Mouse (Mus musculus): Measurements from ENCODE around the gene Exoc5. TPM values are rescaled to one million over a fixed set of nuclear protein-coding genes. Genes with fewer than 3 reads are reported as not detected.
"Not testable (repeated sequence)": the region's sequence is repeated elsewhere in the genome, so short reads cannot be mapped to it uniquely, and the experiment has no call there.

Exoc5 gene
- polyA plus RNA-seq (2012; rRNA removed), result 30.7 and 30.8 TPM in 2 replicates
- 48.7 and 52.3 TPM in 2 replicates for polyA plus RNA-seq (2014; fragmentation: Nextera tagmentation; extraction: Ambion mirVana)

DNA sequence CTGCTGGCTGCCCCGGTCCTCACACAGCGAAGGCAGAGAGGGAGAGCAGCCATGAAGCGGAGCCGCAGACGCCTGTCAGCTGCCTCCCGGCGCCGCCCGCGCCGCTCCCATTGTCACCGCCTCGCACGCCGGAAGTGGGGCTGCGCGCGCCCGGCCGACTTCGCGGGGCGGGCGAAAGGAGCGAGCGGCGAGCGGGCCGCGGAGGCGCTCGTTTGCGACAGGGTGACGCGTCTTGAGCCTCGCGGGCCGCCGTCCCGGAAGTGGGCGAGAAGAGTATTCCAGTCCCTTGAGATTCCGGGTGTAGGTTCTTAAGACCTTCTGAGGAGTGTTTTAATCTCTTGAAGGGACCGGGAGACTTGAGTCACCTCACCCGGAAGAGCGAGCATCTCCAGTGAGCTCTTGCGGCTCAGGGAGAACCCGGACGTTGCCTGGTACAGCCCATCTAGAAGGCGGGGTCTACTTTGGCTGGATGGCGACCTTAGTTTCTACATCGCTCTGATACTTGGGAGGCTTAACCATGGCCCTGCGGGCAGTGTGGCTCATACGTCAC, at the start of gene Exoc5:
TSS of gene Exoc5 (minus strand) at position 380 of the 550 bp plus-strand sequence.
- Histone ChIP-seq H3K9ac (ENCODE audit: low read depth, low read length, severe bottlenecking) (peak within 1 kb of the TSS; percentile 94), H3K27me3 (ENCODE audit: control insufficient read depth, insufficient read depth, low read length) (no peaks in the 10 kb centered on the region), H3K9me3 (ENCODE audit: control insufficient read depth, low read length) (no peaks in the 10 kb centered on the region), H3K36me3 (ENCODE audit: control insufficient read depth, insufficient read depth, low read length) (no peaks in the 10 kb centered on the region), H3K4me2 (replicated peaks; ENCODE audit: low read depth, low read length, severe bottlenecking) (peak within 1 kb of the TSS; percentile 69), H3K4me1 (ENCODE audit: control insufficient read depth, insufficient read depth, low read length) (peaks cover 19% of the 10 kb centered on the region), H3K4me3 (replicated peaks; ENCODE audit: low read length) (peak within 1 kb of the TSS; percentile 93), H3K27ac (replicated peaks; ENCODE audit: low read depth, low read length) (peak within 1 kb of the TSS; percentile 98)
- ATAC-seq (ENCODE audit: low FRiP score, low read depth), result peak; percentile 94
- DNase-seq (ENCODE audit: low spot score), result peak; percentile 91
- TF ChIP-seq POLR2A (IDR thresholded peaks at IDR 0.05; ENCODE audit: borderline replicate concordance, extremely low read depth, insufficient read depth, insufficient read length), result peak; percentile 72; the same call in 1 of the 2 replicates
- under 1% methylated on average over 47 of the region's 53 CpGs for WGBS

DNA sequence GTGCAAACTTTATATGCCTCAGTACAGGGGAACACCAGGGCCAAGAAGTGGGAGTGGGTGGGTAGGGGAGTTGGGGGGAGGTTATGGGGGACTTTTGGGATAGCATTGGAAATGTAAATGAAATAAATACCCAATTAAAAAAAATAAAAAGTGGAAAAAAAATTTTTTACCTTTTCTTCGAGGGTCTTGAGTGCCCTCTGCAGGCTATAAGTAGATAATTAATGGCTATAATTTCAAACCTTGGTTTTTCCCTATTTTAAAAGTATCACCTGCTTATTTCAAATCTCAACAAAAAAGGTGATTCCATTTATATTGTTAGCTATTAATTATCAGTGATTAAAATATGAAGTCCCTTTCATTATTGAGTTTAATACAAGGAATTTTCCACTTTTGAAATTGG, 25.3 kb upstream of the Exoc5 start:
- H3K9me3 ChIP-seq (ENCODE audit: control insufficient read depth, low read length); DNase-seq (ENCODE audit: low spot score); H3K4me3 ChIP-seq (replicated peaks; ENCODE audit: low read length); H3K4me2 ChIP-seq (replicated peaks; ENCODE audit: low read depth, low read length, severe bottlenecking); ATAC-seq (ENCODE audit: low FRiP score, low read depth); H3K27me3 ChIP-seq (ENCODE audit: control insufficient read depth, insufficient read depth, low read length); H3K36me3 ChIP-seq (ENCODE audit: control insufficient read depth, insufficient read depth, low read length); H3K9ac ChIP-seq (ENCODE audit: low read depth, low read length, severe bottlenecking); H3K4me1 ChIP-seq (ENCODE audit: control insufficient read depth, insufficient read depth, low read length); H3K27ac ChIP-seq (replicated peaks; ENCODE audit: low read depth, low read length): not testable (repeated sequence)
- WGBS, result 46% methylated on average over 1 of the region's 1 CpGs

DNA sequence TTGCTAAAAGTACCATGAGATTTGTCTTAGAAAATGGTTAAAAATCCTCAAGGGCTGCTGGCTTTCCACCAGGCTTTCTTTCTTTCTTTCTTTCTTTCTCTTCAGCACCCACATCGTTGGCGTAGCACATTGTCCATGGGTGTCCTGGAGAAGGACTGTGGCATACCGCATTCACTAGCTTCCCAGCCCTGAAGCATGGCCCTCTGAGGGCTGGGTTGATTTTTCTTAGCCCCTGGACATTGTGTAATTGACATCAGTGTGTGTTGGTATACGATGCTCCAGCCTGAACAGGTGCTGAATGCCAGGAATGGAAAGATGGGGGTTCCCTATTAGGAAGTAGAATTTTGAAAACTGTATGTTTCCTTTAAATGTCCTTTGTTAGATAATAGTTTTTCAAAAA, 24.8 kb upstream of the Exoc5 start:
- 88% methylated on average over 4 of the region's 4 CpGs for WGBS
- Histone ChIP-seq H3K9me3 (ENCODE audit: control insufficient read depth, low read length) (no peaks in the 10 kb centered on the region), H3K27ac (replicated peaks; ENCODE audit: low read depth, low read length) (no peak overlapping the region), H3K4me2 (replicated peaks; ENCODE audit: low read depth, low read length, severe bottlenecking) (no peak overlapping the region), H3K9ac (ENCODE audit: low read depth, low read length, severe bottlenecking) (no peak overlapping the region), H3K4me1 (ENCODE audit: control insufficient read depth, insufficient read depth, low read length) (no peaks in the 10 kb centered on the region), H3K4me3 (replicated peaks; ENCODE audit: low read length) (no peak overlapping the region), H3K36me3 (ENCODE audit: control insufficient read depth, insufficient read depth, low read length) (peaks cover 13% of the 10 kb centered on the region; the same call in 1 of the 2 replicates), H3K27me3 (ENCODE audit: control insufficient read depth, insufficient read depth, low read length) (no peaks in the 10 kb centered on the region)
- no peak for ATAC-seq (ENCODE audit: low FRiP score, low read depth)
- DNase-seq (ENCODE audit: low spot score), result no peak
- TF ChIP-seq POLR2A (IDR thresholded peaks at IDR 0.05; ENCODE audit: borderline replicate concordance, extremely low read depth, insufficient read depth, insufficient read length), result no peak

DNA sequence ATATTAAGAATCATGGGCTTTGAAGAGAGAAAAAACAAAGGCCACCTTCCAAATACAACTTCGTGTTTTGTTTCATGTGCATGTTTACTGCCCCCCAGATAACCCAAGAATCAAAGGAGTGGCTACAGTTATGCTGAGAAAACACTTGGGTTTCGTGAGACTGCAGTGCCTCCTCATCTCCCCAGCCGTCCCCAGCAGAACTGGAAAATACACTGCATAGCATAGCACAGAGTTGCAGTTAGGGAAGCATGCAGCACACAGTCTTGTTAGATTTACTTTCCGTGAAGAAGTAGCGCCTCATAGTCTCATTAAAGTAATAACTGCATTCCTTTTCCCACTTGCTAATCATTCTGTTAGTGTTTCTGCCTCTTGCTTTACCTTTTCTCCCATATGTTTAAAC, 23.6 kb upstream of the Exoc5 start:
- 27% methylated on average over 5 of the region's 5 CpGs for WGBS
- H3K27me3 ChIP-seq (ENCODE audit: control insufficient read depth, insufficient read depth, low read length), result no peaks in the 10 kb centered on the region

DNA sequence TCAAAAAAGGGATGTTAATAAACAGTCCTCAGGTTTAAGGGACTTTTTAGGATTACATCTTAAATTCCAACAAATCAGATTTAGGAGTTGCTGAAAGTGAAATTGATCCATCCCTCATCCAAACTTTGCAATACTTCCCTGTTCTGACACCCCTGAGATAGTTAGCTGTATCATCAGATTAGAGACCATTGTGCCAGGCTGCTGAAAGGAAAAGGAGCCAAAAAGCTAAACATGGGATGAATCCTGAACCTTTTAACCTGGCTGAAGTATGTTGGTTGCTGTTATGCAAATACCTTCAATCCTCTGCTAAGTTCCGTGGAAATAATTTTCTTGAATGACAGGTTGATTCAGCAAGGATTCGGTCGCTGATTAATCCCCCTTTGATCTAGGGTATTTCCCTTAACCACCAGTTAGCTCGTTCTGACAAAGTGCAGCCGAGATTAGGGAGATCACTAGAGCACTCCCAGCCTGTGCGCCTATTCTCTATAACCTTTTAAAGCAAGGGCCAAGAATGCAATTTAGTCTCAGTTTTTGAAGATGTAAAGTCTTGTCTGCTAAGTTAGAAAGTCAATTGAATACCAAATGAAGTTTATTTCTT, 23.1 kb upstream of the Exoc5 start:
- Histone ChIP-seq H3K4me2 (replicated peaks; ENCODE audit: low read depth, low read length, severe bottlenecking) (no peak overlapping the region), H3K4me1 (ENCODE audit: control insufficient read depth, insufficient read depth, low read length) (no peaks in the 10 kb centered on the region), H3K36me3 (ENCODE audit: control insufficient read depth, insufficient read depth, low read length) (peaks cover 21% of the 10 kb centered on the region), H3K4me3 (replicated peaks; ENCODE audit: low read length) (no peak overlapping the region), H3K9ac (ENCODE audit: low read depth, low read length, severe bottlenecking) (no peak overlapping the region), H3K9me3 (ENCODE audit: control insufficient read depth, low read length) (no peaks in the 10 kb centered on the region), H3K27me3 (ENCODE audit: control insufficient read depth, insufficient read depth, low read length) (no peaks in the 10 kb centered on the region), H3K27ac (replicated peaks; ENCODE audit: low read depth, low read length) (no peak overlapping the region)
- no peak for TF ChIP-seq POLR2A (IDR thresholded peaks at IDR 0.05; ENCODE audit: borderline replicate concordance, extremely low read depth, insufficient read depth, insufficient read length)
- DNase-seq (ENCODE audit: low spot score) (no peak), ATAC-seq (ENCODE audit: low FRiP score, low read depth) (no peak)
- WGBS, result 13% methylated on average over 6 of the region's 6 CpGs

More for the DNA sequence above, 23.6 kb upstream of the Exoc5 start:
- no peaks in the 10 kb centered on the region for H3K4me1 ChIP-seq (ENCODE audit: control insufficient read depth, insufficient read depth, low read length)
- H3K4me2 ChIP-seq (replicated peaks; ENCODE audit: low read depth, low read length, severe bottlenecking), result no peak overlapping the region
- H3K36me3 ChIP-seq (ENCODE audit: control insufficient read depth, insufficient read depth, low read length), result peaks cover 19% of the 10 kb centered on the region
- no peak for TF ChIP-seq POLR2A (IDR thresholded peaks at IDR 0.05; ENCODE audit: borderline replicate concordance, extremely low read depth, insufficient read depth, insufficient read length)
- no peak overlapping the region for H3K4me3 ChIP-seq (replicated peaks; ENCODE audit: low read length)
- ATAC-seq (ENCODE audit: low FRiP score, low read depth) (no peak), DNase-seq (ENCODE audit: low spot score) (no peak)
- no peaks in the 10 kb centered on the region for H3K9me3 ChIP-seq (ENCODE audit: control insufficient read depth, low read length)
- no peak overlapping the region for H3K9ac ChIP-seq (ENCODE audit: low read depth, low read length, severe bottlenecking)
- no peak overlapping the region for H3K27ac ChIP-seq (replicated peaks; ENCODE audit: low read depth, low read length)
